Mouse (Mus musculus): Measurements from ENCODE around the gene Slc2a5. TPM values are rescaled to one million over a fixed set of nuclear protein-coding genes. Genes with fewer than 3 reads are reported as not detected.

Gene Slc2a5
- polyA plus RNA-seq, 1 experiment from 2014 or later = 2.2 TPM

DNA sequence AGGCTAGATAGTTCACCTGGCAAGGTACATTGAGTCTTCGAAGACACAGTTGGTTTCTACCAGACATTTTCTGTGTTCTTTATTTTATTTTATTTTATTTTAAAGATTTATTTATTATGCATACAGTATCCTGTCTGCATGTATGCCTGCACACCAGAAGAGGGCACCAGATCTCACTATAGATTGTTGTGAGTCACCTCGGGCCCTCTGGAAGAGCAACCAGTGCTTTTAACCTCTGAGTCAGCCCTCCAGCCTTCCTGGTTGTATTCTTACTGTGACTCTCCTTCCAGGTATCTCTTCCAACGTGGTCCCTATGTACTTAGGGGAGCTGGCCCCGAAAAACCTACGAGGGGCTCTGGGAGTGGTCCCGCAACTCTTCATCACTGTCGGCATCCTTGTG, 16.2 kb downstream of the Slc2a5 start:
- 80% methylated on average over 7 of the region's 7 CpGs for WGBS
- Histone ChIP-seq H3K9ac (replicated peaks; ENCODE audit: low read length) (no peak overlapping the region), H3K4me2 (replicated peaks; ENCODE audit: low read depth, low read length) (no peak overlapping the region), H3K4me1 (ENCODE audit: insufficient read depth, low read length) (peaks cover 18% of the 10 kb centered on the region), H3K27ac (ENCODE audit: low read length) (no peak overlapping the region), H3K9me3 (ENCODE audit: low read length) (no peaks in the 10 kb centered on the region), H3K36me3 (ENCODE audit: insufficient read depth, low read length) (no peaks in the 10 kb centered on the region), H3K27me3 (ENCODE audit: insufficient read depth, low read length) (no peaks in the 10 kb centered on the region), H3K4me3 (ENCODE audit: low read length) (no peak overlapping the region)
- ATAC-seq (ENCODE audit: low FRiP score, low TSS enrichment) = no peak

GRCm38 (mm10) chr4:150136693-150137092, 17.6 kb downstream of the Slc2a5 start:
- no peak overlapping the region for H3K27ac ChIP-seq (ENCODE audit: low read length)
- no peaks in the 10 kb centered on the region for H3K27me3 ChIP-seq (ENCODE audit: insufficient read depth, low read length)
- no peaks in the 10 kb centered on the region for H3K9me3 ChIP-seq (ENCODE audit: low read length)
- H3K4me1 ChIP-seq (ENCODE audit: insufficient read depth, low read length) = peaks cover 18% of the 10 kb centered on the region
- ATAC-seq (ENCODE audit: low FRiP score, low TSS enrichment) = peak; percentile 24
- H3K9ac ChIP-seq (replicated peaks; ENCODE audit: low read length) = no peak overlapping the region
- no peaks in the 10 kb centered on the region for H3K36me3 ChIP-seq (ENCODE audit: insufficient read depth, low read length)
- H3K4me2 ChIP-seq (replicated peaks; ENCODE audit: low read depth, low read length) = no peak overlapping the region
- H3K4me3 ChIP-seq (ENCODE audit: low read length) = no peak overlapping the region
- WGBS = 8% methylated on average over 10 of the region's 10 CpGs

DNA sequence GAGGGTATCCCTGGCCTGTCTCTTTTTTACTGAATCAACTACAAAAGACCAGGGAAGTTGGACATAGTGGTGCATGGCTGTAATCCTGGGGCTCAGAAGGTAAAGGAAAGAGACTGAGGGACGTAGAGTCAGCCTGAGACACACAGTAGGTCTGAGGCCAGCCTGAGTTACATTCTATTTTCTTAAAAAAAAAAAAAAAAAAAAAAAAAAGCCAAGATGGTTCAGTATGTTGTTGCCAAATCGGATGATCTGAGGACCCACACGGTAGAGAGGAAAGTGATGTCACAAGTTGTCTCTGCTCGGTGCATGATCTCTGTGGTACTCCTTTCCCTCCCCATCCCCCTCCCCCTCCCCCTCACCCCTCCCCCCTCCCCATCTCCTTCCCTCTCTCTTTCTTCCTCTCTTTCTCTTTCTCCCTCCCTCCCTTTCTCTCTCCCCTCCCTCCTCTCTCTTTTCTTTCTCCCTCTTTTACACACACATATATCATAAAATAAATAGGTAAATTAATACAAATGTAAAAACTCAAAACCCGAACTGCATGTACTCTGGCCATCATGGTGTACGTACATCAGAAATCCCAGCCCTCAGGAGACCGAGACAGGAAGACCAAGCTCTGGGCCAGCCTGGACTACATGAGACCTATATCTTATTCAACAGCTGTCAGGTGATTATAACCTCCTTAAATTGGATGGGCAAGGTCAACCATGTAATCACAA, 18.4 kb downstream of the Slc2a5 start:
- H3K27ac ChIP-seq (ENCODE audit: low read length) = no peak overlapping the region
- no peaks in the 10 kb centered on the region for H3K27me3 ChIP-seq (ENCODE audit: insufficient read depth, low read length)
- 84% methylated on average over 7 of the region's 7 CpGs for WGBS
- H3K9ac ChIP-seq (replicated peaks; ENCODE audit: low read length) = no peak overlapping the region
- H3K4me2 ChIP-seq (replicated peaks; ENCODE audit: low read depth, low read length) = no peak overlapping the region
- no peaks in the 10 kb centered on the region for H3K9me3 ChIP-seq (ENCODE audit: low read length)
- no peak for ATAC-seq (ENCODE audit: low FRiP score, low TSS enrichment)
- peaks cover 17% of the 10 kb centered on the region for H3K4me1 ChIP-seq (ENCODE audit: insufficient read depth, low read length)
- no peak overlapping the region for H3K4me3 ChIP-seq (ENCODE audit: low read length)
- no peaks in the 10 kb centered on the region for H3K36me3 ChIP-seq (ENCODE audit: insufficient read depth, low read length)

- ATAC-seq (ENCODE audit: low FRiP score, low TSS enrichment) = peak; percentile 68
- H3K4me3 ChIP-seq (ENCODE audit: low read length) = peak overlapping the region; percentile 22
- peaks cover 11% of the 10 kb centered on the region; the same call in 1 of the 2 replicates for H3K4me1 ChIP-seq (ENCODE audit: insufficient read depth, low read length)
- no peaks in the 10 kb centered on the region for H3K27me3 ChIP-seq (ENCODE audit: insufficient read depth, low read length)
- no peaks in the 10 kb centered on the region for H3K36me3 ChIP-seq (ENCODE audit: insufficient read depth, low read length)
- 0 out of 2 replicates have a peak overlapping the region, but pooled peaks have one; percentile 13 for H3K9ac ChIP-seq (replicated peaks; ENCODE audit: low read length)
- 21% methylated on average over 9 of the region's 9 CpGs for WGBS
- H3K27ac ChIP-seq (ENCODE audit: low read length) = no peak overlapping the region
- H3K9me3 ChIP-seq (ENCODE audit: low read length) = no peaks in the 10 kb centered on the region
- H3K4me2 ChIP-seq (replicated peaks; ENCODE audit: low read depth, low read length) = peak overlapping the region; percentile 41
Measured at GRCm38 (mm10) chr4:150138084-150138543, 19.0 kb downstream of the Slc2a5 start.

DNA sequence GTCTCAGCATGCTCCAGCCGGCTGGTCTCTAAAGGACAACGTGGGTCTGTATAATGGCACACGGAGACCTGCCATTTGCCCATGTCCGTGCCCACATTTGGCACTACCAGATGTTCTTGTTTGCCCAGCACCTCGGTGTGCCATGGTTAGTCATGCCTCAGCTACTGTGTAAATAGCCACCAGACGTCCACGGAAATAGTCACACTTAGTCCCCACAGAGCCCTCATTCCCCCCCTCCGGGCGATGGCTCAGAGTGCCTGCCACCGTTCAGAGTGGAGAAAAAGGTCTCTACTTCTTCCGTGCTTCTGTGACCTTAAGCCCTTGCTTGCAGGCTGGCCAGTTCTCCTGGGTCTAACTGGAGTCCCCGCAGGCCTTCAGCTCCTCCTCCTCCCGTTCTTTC, 20.0 kb downstream of the Slc2a5 start:
- WGBS = 47% methylated on average over 13 of the region's 13 CpGs
- Histone ChIP-seq H3K9ac (replicated peaks; ENCODE audit: low read length) (no peak overlapping the region), H3K36me3 (ENCODE audit: insufficient read depth, low read length) (no peaks in the 10 kb centered on the region), H3K27ac (ENCODE audit: low read length) (no peak overlapping the region), H3K9me3 (ENCODE audit: low read length) (no peaks in the 10 kb centered on the region), H3K27me3 (ENCODE audit: insufficient read depth, low read length) (no peaks in the 10 kb centered on the region), H3K4me3 (ENCODE audit: low read length) (no peak overlapping the region), H3K4me1 (ENCODE audit: insufficient read depth, low read length) (peaks cover 7% of the 10 kb centered on the region; the same call in 1 of the 2 replicates), H3K4me2 (replicated peaks; ENCODE audit: low read depth, low read length) (no peak overlapping the region)
- no peak for ATAC-seq (ENCODE audit: low FRiP score, low TSS enrichment)

- no peaks in the 10 kb centered on the region for H3K27me3 ChIP-seq (ENCODE audit: insufficient read depth, low read length)
- no peaks in the 10 kb centered on the region for H3K36me3 ChIP-seq (ENCODE audit: insufficient read depth, low read length)
- no peak overlapping the region for H3K27ac ChIP-seq (ENCODE audit: low read length)
- no peak overlapping the region for H3K4me2 ChIP-seq (replicated peaks; ENCODE audit: low read depth, low read length)
- H3K4me1 ChIP-seq (ENCODE audit: insufficient read depth, low read length) = peaks cover 7% of the 10 kb centered on the region; the same call in 1 of the 2 replicates
- WGBS = 81% methylated on average over 7 of the region's 7 CpGs
- H3K4me3 ChIP-seq (ENCODE audit: low read length) = no peak overlapping the region
- H3K9ac ChIP-seq (replicated peaks; ENCODE audit: low read length) = no peak overlapping the region
- no peaks in the 10 kb centered on the region for H3K9me3 ChIP-seq (ENCODE audit: low read length)
- ATAC-seq (ENCODE audit: low FRiP score, low TSS enrichment) = no peak
Measured at GRCm38 (mm10) chr4:150140346-150140745, 21.3 kb downstream of the Slc2a5 start.

DNA sequence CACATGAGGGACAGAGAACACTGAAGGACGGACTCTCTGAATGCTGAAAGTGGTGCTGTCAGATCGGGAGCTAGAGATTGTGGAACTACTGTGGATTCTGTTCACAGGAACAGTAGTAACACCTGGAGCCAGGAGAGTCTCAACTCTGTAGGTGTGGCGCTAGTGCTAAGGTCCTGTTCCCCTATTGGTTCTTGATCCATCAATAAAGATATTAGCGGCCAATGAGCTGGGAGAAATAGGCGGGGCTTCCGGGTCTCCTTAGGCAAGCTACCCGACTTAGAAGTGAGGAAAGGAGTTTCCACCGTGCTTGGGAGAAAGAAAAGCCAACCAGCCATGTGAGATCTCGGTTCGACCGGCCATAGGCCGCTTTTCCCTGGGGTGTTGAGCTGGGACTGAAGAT, 25.2 kb downstream of the Slc2a5 start:
- no peaks in the 10 kb centered on the region for H3K27me3 ChIP-seq (ENCODE audit: insufficient read depth, low read length)
- no peak overlapping the region for H3K27ac ChIP-seq (ENCODE audit: low read length)
- H3K9ac ChIP-seq (replicated peaks; ENCODE audit: low read length) = no peak overlapping the region
- peaks cover 5% of the 10 kb centered on the region; the same call in 1 of the 2 replicates for H3K9me3 ChIP-seq (ENCODE audit: low read length)
- H3K4me1 ChIP-seq (ENCODE audit: insufficient read depth, low read length) = no peaks in the 10 kb centered on the region
- H3K36me3 ChIP-seq (ENCODE audit: insufficient read depth, low read length) = no peaks in the 10 kb centered on the region
- ATAC-seq (ENCODE audit: low FRiP score, low TSS enrichment) = no peak
- WGBS = 26% methylated on average over 12 of the region's 12 CpGs
- no peak overlapping the region for H3K4me3 ChIP-seq (ENCODE audit: low read length)
- H3K4me2 ChIP-seq (replicated peaks; ENCODE audit: low read depth, low read length) = no peak overlapping the region

DNA sequence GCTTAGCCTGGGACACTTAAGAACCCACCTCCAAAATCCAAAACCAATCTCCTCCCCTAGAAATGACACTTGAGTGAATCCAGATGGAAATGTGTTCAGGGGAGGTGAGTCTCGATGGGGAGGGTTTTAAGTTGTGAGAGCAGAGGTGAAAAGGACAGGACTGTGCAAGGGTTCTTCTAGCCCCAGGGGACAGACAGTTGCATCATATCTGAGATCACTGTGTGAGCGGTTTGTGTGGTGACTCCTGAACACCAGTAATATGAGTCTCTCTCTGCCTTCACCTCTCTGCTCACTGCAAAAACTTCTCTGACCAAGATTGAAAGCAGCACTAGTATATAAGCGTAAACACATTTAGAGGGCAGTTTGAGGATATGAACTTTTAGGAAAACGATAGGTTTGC, 27.2 kb downstream of the Slc2a5 start:
- Histone ChIP-seq H3K4me1 (ENCODE audit: insufficient read depth, low read length) (no peaks in the 10 kb centered on the region), H3K9ac (replicated peaks; ENCODE audit: low read length) (no peak overlapping the region), H3K9me3 (ENCODE audit: low read length) (peaks cover 5% of the 10 kb centered on the region; the same call in 1 of the 2 replicates), H3K27ac (ENCODE audit: low read length) (no peak overlapping the region), H3K27me3 (ENCODE audit: insufficient read depth, low read length) (no peaks in the 10 kb centered on the region), H3K36me3 (ENCODE audit: insufficient read depth, low read length) (no peaks in the 10 kb centered on the region), H3K4me3 (ENCODE audit: low read length) (no peak overlapping the region), H3K4me2 (replicated peaks; ENCODE audit: low read depth, low read length) (no peak overlapping the region)
- WGBS = 66% methylated on average over 4 of the region's 4 CpGs
- no peak for ATAC-seq (ENCODE audit: low FRiP score, low TSS enrichment)

DNA sequence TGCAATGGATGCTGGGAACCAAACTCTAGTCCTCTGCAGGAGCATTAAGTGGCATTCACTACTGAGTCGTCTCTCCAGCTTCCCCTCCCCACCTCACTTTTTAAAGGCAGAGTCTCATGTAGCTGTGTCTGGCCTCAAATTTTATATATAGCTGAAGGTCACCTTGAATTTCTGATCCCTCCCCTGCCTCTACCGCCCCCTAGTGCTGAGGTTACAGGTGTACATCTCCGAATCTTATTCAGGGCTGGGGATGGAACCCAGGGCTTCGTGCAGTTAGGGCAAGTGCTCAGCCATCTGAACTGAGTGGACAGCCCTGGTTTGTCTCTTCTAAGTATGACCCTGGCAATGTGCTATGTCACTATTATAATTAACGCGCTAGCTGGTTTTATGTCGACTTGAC, 32.0 kb downstream of the Slc2a5 start:
- Histone ChIP-seq H3K9ac (replicated peaks; ENCODE audit: low read length) (no peak overlapping the region), H3K27ac (ENCODE audit: low read length) (no peak overlapping the region), H3K4me2 (replicated peaks; ENCODE audit: low read depth, low read length) (no peak overlapping the region), H3K36me3 (ENCODE audit: insufficient read depth, low read length) (no peaks in the 10 kb centered on the region), H3K4me3 (ENCODE audit: low read length) (no peak overlapping the region), H3K9me3 (ENCODE audit: low read length) (peaks cover 5% of the 10 kb centered on the region; the same call in 1 of the 2 replicates), H3K27me3 (ENCODE audit: insufficient read depth, low read length) (no peaks in the 10 kb centered on the region), H3K4me1 (ENCODE audit: insufficient read depth, low read length) (no peaks in the 10 kb centered on the region)
- 76% methylated on average over 7 of the region's 7 CpGs for whole genome bisulfite sequencing
- ATAC-seq (ENCODE audit: low FRiP score, low TSS enrichment) = no peak

- Histone ChIP-seq H3K4me1 (ENCODE audit: insufficient read depth, low read length) (no peaks in the 10 kb centered on the region), H3K4me3 (ENCODE audit: low read length) (no peak overlapping the region), H3K27me3 (ENCODE audit: insufficient read depth, low read length) (no peaks in the 10 kb centered on the region), H3K27ac (ENCODE audit: low read length) (no peak overlapping the region), H3K36me3 (ENCODE audit: insufficient read depth, low read length) (no peaks in the 10 kb centered on the region), H3K4me2 (replicated peaks; ENCODE audit: low read depth, low read length) (no peak overlapping the region), H3K9me3 (ENCODE audit: low read length) (peaks cover 5% of the 10 kb centered on the region; the same call in 1 of the 2 replicates), H3K9ac (replicated peaks; ENCODE audit: low read length) (no peak overlapping the region)
- ATAC-seq (ENCODE audit: low FRiP score, low TSS enrichment) = no peak
- WGBS = 83% methylated on average over 8 of the region's 8 CpGs
Measured at GRCm38 (mm10) chr4:150152483-150152882, 33.4 kb downstream of the Slc2a5 start.

All from kidney, embryonic 16.5 days (tissue).